Mouse (Mus musculus) testis, adult 2 months (tissue): ENCODE results near the gene Tpst2.

Source experiments
- CTCF ChIP-seq: fragments of 200-500 bp; IDR thresholded peaks from 2 replicates; pipeline ENCODE4 v1.5.1; 2012; ENCODE audit warnings: low read depth, mild to moderate bottlenecking, inconsistent platforms, low read length, moderate library complexity; ENCODE audit not compliant: control insufficient read depth, insufficient read depth, insufficient replicate concordance
- POLR2A ChIP-seq: fragments of 200-500 bp; IDR thresholded peaks from 2 replicates; pipeline ENCODE4 v1.6.1; 2012; ENCODE audit warnings: low read depth, mild to moderate bottlenecking, inconsistent platforms, low read length, moderate library complexity; ENCODE audit not compliant: control insufficient read depth

- TF ChIP-seq CTCF, result no peak
- no peak for TF ChIP-seq POLR2A
Measured at GRCm38 (mm10) chr5:112291866-112292265, 15.4 kb downstream of the Tpst2 start.
